Mouse (Mus musculus): ENCODE results near the gene Efna4.

Efna4 gene

DNA sequence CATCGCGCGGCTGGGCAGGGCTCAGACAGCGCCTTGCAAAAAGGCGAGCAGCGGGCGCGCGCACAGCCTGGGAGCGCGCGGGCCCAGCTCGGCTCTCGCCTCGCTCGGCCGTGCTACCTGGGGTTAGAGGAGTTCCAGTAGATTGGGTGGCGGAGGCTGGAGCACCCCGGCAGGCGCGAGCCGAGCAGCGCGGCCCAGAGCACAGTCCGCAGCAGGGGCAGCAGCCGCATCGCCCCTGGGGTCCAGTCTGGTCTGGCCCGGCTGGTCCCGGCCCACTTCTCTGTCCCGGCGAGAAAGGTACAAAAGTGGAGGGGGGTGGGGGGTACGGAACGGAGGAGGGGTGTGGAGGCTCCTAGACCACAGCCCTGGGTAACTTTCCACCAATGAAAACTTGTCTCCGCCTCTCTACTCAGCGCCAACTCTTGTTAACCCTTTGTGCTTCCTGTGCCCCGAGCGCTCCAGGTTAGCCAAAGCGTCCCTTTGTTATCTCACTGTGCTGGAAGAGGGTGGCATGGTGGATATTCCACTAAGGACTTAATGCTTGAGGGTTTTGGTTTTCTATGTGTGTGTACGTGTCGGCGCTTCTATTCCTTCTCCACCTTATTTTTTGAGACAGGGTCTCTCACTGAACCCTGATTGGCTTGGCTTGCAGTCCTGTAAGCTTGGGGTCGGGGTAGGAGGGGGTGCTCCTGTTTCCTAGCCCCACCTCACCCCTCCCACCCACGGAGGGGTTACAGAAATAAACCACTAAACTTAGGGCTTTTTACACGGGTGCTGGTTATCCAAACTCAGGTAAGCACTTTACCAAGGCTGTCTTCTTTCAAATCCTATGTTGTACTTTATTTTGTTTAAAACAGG, at the start of gene Efna4:
Efna4 (minus strand) TSS at position 308 of the 858 bp plus-strand sequence.
- DNase-seq (ENCODE audit: low spot score) = no peak

GRCm38 (mm10) chr3:89386438-89387420, 48.9 kb upstream of the Efna4 start:
- no peak for DNase-seq (ENCODE audit: low spot score)

DNA sequence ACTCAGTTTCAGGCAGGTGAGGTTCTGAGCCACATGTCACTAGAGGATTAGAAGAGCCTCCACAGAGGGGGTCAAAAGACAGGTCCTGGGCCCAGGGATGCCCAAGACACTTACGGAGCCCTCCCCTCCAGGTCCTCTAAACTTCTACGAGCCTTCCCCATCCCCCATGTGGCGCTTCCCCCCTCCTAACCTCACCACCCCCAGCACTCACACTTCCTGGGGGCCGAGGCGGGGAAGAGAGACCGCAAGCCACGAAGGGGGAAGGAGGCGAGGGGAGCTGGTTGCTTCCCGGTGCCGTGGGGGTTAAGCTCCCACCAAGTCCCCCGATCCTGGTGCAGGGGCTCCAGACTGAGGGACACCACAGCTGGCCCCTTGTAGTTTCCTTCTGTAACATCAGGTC, 47.6 kb upstream of the Efna4 start:
- DNase-seq (ENCODE audit: low spot score) = no peak

GRCm38 (mm10) chr3:89384331-89385076, 46.7 kb upstream of the Efna4 start:
- DNase-seq (ENCODE audit: low spot score) = no peak

DNA sequence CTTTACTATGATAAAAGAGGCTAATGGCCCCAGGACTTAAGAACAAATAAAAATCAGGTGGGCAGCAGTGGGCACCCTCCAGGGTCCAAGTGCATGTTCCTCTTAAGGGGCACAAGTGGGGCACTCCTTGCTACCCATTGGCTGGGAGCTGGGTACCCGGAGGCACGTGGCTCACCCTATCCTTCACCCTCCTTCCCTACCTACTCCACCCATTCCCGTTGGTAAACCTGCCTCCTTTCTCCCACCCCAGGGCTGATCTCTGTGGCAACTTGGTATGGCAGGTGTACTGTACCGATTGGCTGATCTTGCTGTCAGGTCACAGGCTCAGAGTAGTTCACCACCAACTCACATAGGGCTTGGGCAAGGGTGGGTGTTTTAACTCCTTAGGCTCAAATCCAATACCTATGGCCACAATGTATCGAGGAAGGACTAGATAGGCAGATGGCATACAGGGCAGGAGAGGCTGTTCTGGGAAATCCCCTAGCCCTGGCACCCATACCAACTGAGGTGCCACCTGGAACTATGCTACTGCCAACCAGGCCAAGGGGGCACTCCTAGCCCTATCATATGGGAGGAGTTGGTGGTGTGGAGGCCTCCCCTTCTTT, 45.9 kb upstream of the Efna4 start:
- DNase-seq (ENCODE audit: low spot score) = no peak

DNA sequence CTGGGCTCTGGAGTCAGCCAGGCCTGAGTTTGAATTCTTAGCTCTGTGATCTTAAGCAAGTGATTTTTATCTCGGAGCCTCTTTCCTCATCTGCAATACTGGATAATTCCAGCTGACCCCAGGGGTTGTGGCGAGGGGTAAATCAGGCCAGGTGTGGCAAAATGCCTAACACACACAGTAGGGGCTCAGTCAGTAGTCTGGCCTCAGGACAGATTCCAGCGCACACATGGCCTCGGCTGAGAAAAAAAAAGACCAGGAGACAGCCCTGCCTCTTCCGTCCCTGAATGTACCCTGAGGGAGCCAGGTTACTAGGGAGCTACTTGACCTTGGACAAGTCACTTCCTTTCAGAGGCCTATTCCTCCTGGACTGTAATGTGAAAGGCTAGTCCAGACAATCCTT, 45.1 kb upstream of the Efna4 start:
- DNase-seq (ENCODE audit: low spot score) = no peak

GRCm38 (mm10) chr3:89382033-89382882, 44.4 kb upstream of the Efna4 start:
- no peak for DNase-seq (ENCODE audit: low spot score)

- no peak for DNase-seq (ENCODE audit: low spot score)
These were observed 43.4 kb upstream of the Efna4 start for GRCm38 (mm10) chr3:89381233-89381632.

DNA sequence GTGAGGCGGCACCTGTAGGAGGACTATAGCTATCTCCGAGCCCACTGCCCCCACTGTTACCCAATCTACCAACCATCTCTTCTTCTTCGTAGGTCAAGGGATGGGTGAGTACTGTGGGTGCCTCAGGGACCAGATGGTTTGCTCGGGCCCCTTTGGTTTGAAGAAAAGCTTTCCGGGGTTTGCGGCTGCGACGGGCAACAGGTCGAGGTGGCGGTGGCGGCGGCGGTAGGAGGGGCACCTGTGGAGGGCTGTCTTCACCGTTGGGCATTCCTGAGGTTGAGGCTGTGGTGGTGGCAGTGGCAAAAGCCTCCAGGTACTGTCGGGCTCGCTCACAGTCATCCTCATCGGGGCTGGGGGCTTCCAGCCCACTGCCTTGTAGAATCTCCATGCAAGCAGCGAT, 42.9 kb upstream of the Efna4 start:
- no peak for DNase-seq (ENCODE audit: low spot score)

- no peak for DNase-seq (ENCODE audit: low spot score)
These were observed 42.5 kb upstream of the Efna4 start for GRCm38 (mm10) chr3:89380291-89380690.

DNA sequence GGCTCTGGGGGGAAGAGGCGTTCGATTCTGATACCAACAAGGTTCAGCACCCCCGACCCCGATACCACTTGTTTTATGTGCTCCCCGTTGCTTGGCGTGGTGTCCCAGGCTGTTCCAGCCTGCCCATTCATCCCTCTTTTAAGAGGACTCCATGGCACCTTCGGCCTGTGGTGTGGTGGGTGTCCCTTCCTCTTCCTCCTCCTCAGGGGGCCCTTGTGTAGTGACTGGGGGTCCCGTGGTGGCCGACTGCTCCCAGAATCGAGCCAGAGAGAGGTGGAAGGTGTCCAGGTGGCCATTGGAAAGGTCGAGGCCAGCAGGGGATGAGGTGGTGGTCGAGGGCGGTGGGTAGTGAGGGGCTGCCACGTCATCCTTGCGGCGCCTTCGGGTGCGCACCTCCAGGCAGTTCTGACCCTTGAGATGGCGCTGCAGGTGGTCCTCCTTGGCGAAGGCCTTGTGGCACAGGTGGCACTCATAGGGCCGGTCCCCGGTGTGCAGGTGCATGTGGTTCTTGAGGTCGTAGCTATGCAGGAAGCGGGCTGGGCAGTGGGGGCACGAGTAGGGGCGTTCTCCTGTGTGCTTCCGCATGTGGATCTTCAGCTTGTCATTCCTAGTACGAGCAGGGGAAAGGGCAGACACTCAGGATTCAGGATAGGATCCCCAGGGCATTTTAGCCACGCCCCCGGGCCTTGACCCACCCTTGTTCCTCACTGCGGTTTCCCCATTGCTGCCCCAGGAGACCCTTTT, 41.7 kb upstream of the Efna4 start:
- no peak for DNase-seq (ENCODE audit: low spot score)

GRCm38 (mm10) chr3:89378394-89379067, 40.7 kb upstream of the Efna4 start:
- DNase-seq (ENCODE audit: low spot score) = no peak

DNA sequence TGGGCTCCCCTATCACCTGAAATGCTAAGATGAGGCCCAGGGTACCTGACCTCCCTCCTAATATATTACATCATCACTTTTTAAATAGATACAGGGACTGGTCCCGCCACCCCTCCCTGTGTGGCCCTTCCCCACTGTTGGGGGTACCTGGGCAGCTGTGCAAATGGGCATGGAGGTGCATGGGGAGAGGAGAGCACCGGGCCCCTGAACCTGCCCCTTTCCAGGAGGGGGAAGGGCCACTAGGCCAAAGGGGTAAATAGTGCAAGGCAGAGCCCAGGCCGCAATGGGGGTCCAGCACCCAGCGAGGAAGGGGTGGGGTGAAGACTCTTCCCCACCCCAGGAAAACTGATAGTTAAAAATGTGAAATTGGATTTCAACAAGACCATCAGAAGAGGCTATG, 40.0 kb upstream of the Efna4 start:
- DNase-seq (ENCODE audit: low spot score) = no peak

- DNase-seq (ENCODE audit: low spot score) = no peak
These were observed 35.9 kb upstream of the Efna4 start for GRCm38 (mm10) chr3:89373581-89374231.

- no peak for DNase-seq (ENCODE audit: low spot score)
These were observed 29.5 kb upstream of the Efna4 start for GRCm38 (mm10) chr3:89367338-89367737.

DNA sequence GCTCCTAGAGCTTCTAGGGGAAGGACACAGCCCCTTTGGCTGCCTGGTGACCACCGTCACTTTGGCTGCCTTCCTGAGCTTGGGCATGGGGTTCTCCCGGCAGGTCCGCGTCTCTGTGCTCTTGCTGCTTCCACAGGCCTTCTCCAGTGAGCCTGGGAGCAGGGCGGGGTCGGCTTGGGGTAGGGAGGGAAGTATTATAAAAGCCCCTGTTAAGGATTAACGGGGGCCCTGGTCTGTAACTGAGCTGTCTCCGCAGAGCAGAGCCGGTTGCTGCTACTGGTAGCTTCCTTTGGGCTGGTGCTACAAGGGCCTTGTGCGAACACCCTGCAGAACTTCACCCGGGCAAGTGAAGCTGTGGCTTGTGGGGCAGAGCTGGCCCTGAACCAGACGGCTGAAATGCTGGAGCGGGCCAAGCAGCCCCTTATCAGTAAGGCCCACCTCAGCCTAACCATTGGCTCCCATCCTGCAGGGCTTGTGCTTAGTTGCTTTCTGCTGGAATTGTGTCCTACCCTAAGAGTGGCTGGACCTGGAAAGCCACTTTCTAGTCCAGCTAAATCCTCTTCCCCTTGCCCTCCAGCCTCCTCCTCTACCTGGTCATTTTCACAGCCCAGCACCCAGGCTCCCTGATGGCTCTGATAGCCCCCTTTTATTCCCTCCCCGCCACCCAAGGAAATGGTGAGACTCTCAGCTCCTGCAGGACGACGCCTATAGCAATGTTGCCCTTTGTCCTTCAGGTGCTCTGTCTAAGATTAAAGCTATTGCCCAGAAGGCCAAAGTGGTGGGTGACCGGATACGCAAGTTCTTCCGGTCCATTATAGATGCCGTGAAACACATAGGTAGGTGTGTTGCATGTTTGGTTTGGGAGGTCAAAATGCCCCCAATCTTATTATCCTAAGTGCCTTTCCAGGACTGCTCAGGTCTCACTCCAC, 27.9 kb upstream of the Efna4 start:
- DNase-seq (ENCODE audit: low spot score) = no peak

GRCm38 (mm10) chr3:89365153-89365485, 27.3 kb upstream of the Efna4 start, which contains the start of gene Dcst1:
Dcst1 (minus strand) TSS chr3:89365253.
- no peak for DNase-seq (ENCODE audit: low spot score)

DNA sequence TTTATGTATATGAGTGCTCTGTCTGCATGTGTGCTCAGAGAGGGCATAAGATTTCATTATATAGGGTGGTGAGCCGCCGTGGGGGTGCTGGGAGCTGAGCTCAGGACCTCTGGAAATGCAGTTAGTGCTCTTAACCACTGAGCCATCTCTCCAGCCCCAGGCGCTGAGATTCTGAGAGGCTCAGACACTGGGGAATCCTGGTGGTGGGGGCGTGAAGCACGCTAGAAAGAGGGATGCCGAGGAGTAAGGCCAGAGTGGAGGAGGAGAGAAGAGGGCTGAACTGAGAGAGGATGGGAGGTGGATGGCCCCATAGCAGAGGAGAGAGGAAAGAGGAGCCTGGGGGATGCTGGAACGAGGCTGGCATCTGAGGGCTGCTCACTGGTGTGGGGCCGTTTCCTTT, 26.8 kb upstream of the Efna4 start:
- no peak for DNase-seq (ENCODE audit: low spot score)

Data from layer of hippocampus, adult 11-12 months (tissue).